Mouse (Mus musculus) kidney, postnatal 4 days (tissue): ENCODE results near the gene Chst11.
A peak's percentile ranks its signal among the peaks of the same experiment; 100 is the strongest.

Experiments
- DNase-seq, 2 experiments: peaks; one replicate each; pipeline ENCODE4 v3.0.0; 2021; ENCODE audit warnings: mixed read lengths in 2 of 2

Chst11 gene

DNA sequence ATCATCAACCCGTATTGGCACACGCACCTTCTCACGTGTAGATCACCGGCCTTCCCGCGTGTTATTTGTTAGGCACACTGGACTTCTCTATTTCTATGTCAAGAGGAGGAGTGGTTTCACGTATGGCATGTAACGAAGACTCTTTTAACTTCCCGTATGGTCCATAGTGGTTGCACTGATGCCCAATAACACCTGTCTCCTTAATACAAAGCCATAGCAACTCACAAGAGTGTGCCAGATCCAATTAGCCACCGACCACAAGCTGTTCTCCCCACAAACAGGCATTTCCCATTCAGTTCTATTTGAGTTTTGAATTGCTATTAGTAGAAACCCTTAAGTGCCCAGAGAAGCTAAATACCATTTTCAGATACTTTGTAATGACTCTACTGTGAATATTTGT is 234.9 kb downstream of the Chst11 start:
- DNase-seq = no peak

DNA sequence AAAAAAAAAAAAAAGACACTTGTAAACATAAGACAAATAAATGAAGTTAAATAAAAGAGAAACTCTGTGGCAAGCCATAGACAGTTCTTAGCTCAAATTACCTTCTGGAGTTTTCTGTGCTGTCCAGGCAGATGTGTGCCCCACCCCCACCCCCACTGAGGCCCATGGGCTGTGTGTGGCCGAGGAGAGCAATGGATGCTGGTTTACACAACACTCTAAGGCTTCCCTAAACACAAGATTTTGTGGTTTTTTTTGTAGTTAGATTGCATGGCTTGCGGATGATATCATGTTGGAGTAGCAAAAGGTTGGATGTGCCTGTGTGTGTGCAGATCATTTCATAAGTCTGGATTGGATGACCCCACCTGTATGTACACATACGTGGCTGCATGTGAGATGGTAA is 235.5 kb downstream of the Chst11 start:
- DNase-seq = no peak

DNA sequence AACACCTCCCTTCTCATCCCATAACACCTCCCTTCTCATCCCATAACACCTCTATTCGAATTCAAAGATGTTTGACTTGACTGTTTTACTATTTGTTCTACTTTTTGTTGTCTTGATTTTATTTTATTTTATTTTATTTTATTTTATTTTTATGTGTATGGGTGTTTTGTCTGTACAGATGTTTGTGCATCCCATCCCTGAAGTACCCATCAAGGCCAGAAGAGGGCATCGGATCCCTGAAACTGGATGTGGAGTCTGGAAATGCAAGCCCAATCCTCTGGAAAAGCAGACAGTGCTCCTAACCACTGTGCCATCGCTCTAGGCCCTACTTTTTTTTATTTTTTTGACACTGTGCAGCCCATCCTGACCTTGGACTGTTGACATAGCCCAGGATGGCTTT is 239.7 kb downstream of the Chst11 start:
- DNase-seq = peak; percentile 64 to 68

DNA sequence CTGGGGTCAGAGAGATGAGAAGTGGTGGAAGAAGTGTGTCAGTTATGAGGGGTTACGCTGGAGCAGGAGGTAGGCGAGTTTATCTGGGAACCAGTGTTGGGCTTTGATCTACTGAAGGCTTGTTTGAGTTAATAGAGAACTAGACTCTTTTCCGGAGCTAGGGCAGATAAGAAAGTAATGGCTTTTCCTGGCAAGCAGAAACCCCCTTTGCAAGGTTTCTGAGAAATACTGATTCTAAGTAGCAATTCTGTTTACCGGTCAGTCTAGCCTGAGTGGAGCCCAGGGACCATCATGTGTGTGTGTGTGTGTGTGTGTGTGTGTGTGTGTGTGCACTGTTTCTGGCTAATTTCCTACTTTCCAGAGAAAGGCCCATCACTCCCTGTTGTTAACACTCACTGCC is 243.3 kb downstream of the Chst11 start:
- no peak for DNase-seq

DNA sequence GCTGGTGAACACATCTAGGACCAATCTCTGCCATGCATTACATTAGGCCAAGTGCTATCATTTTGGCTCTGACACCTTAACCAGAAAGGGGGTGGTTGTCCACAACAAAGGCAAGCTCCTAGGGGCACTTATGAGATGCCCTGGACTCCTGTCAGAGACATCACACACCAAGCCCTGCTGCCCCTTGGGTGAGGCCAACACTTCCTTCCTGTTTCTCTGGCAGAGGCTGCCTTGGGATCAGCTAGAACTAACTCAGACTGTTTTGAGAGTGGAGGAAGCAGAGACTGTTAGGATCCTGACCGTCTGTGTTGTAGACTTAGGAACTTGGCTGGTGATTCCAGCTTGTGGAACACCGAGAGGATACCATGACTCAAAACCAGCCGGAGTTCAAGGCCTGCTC is 248.7 kb downstream of the Chst11 start:
- DNase-seq = no peak

DNA sequence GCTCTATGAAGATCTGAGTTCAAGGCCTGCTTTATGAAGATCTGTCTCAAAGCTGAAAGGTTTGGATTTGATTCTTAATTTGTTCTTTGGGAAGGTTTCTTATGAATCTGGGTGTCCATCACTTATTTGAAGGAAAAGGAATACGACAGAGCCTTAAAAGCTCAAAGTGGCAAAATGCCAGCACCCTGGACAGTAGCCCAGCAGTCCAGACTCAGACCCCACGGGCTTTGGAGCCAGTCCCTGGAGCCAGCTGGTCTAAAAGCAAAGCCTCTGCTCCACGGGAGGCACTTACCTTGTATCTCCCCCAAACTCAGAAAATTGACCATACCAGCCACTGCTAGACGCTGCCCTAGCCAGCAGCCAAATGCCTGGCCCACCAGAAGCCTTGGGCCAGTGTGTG is 249.1 kb downstream of the Chst11 start:
- peak; percentile 53 to 55 for DNase-seq

DNA sequence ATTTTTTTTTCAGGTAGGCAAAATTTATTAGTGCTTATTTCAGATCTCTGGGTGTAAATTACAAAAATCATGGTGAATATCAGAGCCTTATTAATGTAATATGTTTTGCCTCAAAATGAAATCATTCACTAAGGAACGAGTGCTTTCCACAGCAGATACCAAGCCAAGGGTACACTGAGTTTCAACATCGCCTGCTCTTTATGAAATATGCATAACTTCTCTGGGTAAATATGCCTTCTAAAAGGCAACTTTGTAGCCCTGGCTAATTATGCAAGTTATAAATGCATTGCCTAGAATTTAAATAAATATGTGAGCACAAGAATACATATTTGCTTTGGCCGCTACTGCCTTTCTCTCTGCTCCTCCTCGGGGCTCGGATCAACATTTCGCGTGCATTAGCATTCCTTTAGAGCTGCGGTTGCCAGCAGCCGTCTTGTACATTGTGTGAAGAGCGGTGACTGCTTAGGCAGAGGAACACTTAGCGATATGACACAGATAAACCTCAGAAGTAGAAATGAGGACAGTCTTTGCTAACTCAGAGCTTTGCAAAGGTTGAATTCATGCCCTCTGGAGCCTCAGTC is 256.9 kb downstream of the Chst11 start:
- peak in 1 of 2 experiments; percentile 22 for DNase-seq

DNA sequence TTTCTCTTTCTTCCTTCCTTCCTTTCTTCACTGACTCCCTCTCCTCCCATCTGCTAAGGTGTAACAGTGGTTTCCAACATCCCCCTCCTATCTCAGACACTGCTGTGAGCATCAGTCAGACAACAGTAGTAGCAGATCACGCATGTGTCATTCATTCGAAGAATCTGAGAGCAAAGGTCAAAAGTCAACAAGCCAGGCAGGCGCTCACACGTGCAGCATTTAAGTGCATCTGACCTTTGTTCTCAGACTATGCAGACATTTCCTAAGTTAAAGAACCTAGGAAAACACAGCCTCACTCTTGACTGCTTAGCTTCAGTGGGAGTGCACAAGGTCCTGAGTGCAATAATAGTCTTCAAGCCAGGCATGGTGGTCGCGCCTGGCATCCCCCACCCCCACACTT is 258.8 kb downstream of the Chst11 start:
- no peak for DNase-seq
